Comparison of ENCODE assay signal across 24 mouse cellular contexts in genomic region chr6:32446276-32446675, GRCm38 (mm10).
"Had no signal": no experiment of that assay in that cellular context is flagged by ENCODE, and none has a peak within 500 bp of the region (broad histone marks: within the 10 kb centered on the region; RNA-seq: fewer than 3 reads in every experiment).

No protein-coding gene starts in this region.

- DNase-seq: gastrocnemius, postnatal 14 days; gastrocnemius, postnatal 36 days; heart, adult 11 months; heart, adult 2 months; heart, postnatal 10 days; heart, postnatal 4 days; kidney, adult 18-20 months; kidney, adult 8-10 months; kidney, postnatal 10 days; kidney, postnatal 25 days; kidney, postnatal 4 days had no signal

- H3K9me3 ChIP-seq: heart, embryonic 10.5 days; heart, embryonic 12.5 days; hindbrain, embryonic 10.5 days; hindbrain, embryonic 12.5 days; intestine, embryonic 15.5 days; limb, embryonic 13.5 days; limb, embryonic 15.5 days; liver, embryonic 12.5 days had no signal

- H3K27me3 ChIP-seq: heart, embryonic 12.5 days; hindbrain, embryonic 12.5 days; intestine, embryonic 15.5 days; limb, embryonic 13.5 days; limb, embryonic 15.5 days had no signal

- ATAC-seq: hindbrain, embryonic 16.5 days; inflammation-experienced regulatory T-cells, adult 6 months; intestine, embryonic 15.5 days; intestine, postnatal 0 days; liver, embryonic 12.5 days had no signal

- H3K27ac ChIP-seq: heart, adult 2 months; heart, embryonic 10.5 days; hindbrain, embryonic 10.5 days; hindbrain, embryonic 12.5 days; hindbrain, embryonic 14.5 days; intestine, embryonic 15.5 days; limb, embryonic 13.5 days; limb, embryonic 15.5 days; liver, embryonic 12.5 days; liver, embryonic 14.5 days had no signal

- H3K4me1 ChIP-seq: intestine, embryonic 15.5 days; limb, embryonic 15.5 days; liver, embryonic 12.5 days had no signal

- H3K36me3 ChIP-seq: heart, embryonic 10.5 days; heart, embryonic 12.5 days; hindbrain, embryonic 10.5 days; hindbrain, embryonic 12.5 days; intestine, embryonic 15.5 days; limb, embryonic 13.5 days; limb, embryonic 15.5 days; liver, embryonic 12.5 days had no signal

- H3K4me3 ChIP-seq: heart, adult 2 months; heart, embryonic 10.5 days; heart, embryonic 12.5 days; hindbrain, embryonic 10.5 days; hindbrain, embryonic 12.5 days; intestine, embryonic 15.5 days; limb, embryonic 13.5 days; limb, embryonic 15.5 days; liver, embryonic 12.5 days had no signal
